Mouse (Mus musculus): Measurements from ENCODE around the gene Gngt2.

DNA sequence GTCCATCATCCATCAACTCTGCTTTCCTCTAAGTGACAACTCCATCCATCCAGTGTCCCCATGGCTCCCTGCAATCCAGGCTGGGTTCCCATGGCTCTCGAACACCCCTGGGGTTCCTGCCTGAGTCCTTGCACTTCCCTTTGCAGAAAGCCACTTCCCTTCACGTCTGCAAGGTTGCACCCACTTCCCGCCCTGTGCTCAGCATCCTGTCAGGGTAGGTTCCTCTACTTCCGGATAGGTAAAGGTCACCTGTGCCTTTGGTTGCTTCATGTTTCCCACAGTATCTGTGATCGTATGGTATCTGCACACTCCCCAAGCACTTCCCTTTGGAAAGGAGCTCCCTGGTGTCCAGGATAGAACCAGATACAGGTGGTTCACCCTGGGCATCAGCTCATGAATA, 32.0 kb upstream of the Gngt2 start:
- TF ChIP-seq CTCF (IDR thresholded peaks at IDR 0.05; ENCODE audit: insufficient read depth, low read length) (no peak), POLR2A (IDR thresholded peaks at IDR 0.05; ENCODE audit: borderline replicate concordance, extremely low read depth, low read depth, low read length) (no peak)

Measured in lung, adult 2 months (tissue).